Mouse (Mus musculus) layer of hippocampus, adult 11-12 months (tissue): ENCODE measurements around the gene Bicdl2.

Experiments used
- DNase-seq: peaks from one replicate; pipeline ENCODE4 v3.0.0; 2022; ENCODE audit warnings: low spot score

Bicdl2 gene

DNA sequence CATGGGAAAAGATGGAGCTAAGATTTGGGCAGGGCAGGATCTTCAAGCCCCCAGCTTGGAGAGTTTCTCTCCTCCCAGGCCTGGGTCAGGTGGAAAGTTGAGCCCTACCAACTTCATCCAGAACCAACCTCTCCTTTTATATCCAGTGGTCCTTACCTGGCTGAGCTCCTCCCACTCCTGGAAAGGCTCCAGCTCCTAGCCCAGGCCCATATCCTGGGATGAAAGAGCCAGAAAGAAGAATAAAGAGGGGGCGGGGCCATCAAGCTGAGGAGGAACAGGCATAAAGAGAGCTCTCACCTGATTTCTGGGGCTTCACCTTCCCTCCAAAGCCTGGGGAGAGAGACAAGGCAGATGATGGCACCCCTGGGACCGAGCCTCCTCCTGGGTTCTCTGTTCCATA lies 56.7 kb downstream of the Bicdl2 start:
- no peak for DNase-seq
